Mouse (Mus musculus) hindbrain, embryonic 16.5 days (tissue): ENCODE data around the gene Pld4. TPM values are rescaled to one million over a fixed set of nuclear protein-coding genes. Genes with fewer than 3 reads are reported as not detected.

Source experiments
- ATAC-seq: fragments of 200-750 bp; cut with Nextera tagmentation; 2 replicates; pipeline ENCODE4 v1.8.0; 2017; ENCODE audit warnings: moderate TSS enrichment, moderate library complexity
- H3K27ac ChIP-seq: fragments of 300-500 bp; sonication (generic); 2 replicates; pipeline ENCODE4 v1.5.1; 2014; ENCODE audit warnings: low read depth, mild to moderate bottlenecking, control low read depth, low read length, moderate library complexity
- H3K27me3 ChIP-seq: fragments of 300-500 bp; sonication (generic); replicated peaks from 2 replicates; pipeline ENCODE4 v1.6.1; 2014; ENCODE audit warnings: low read length; ENCODE audit not compliant: control insufficient read depth, insufficient read depth
- H3K36me3 ChIP-seq: fragments of 300-500 bp; sonication (generic); 2 replicates; pipeline ENCODE4 v1.6.1; 2014; ENCODE audit warnings: mild to moderate bottlenecking, low read length, moderate library complexity, mixed read lengths; ENCODE audit not compliant: control insufficient read depth, insufficient read depth
- H3K4me1 ChIP-seq: fragments of 300-500 bp; sonication (generic); 2 replicates; pipeline ENCODE4 v1.6.1; 2014; ENCODE audit warnings: low read depth, low read length; ENCODE audit not compliant: control insufficient read depth, insufficient read depth
- H3K4me2 ChIP-seq: fragments of 300-500 bp; sonication (generic); 2 replicates; pipeline ENCODE4 v1.6.1; 2014; ENCODE audit warnings: mild to moderate bottlenecking, low read length, control low read depth, moderate library complexity
- H3K4me3 ChIP-seq: fragments of 300-500 bp; sonication (generic); 2 replicates; pipeline ENCODE4 v1.5.1; 2014; ENCODE audit warnings: mild to moderate bottlenecking, low read length, control low read depth, moderate library complexity
- H3K9ac ChIP-seq: fragments of 300-500 bp; sonication (generic); 2 replicates; pipeline ENCODE4 v1.6.1; 2014; ENCODE audit warnings: low read depth, mild to moderate bottlenecking, control low read depth, low read length, moderate library complexity
- H3K9me3 ChIP-seq: fragments of 300-500 bp; sonication (generic); 2 replicates; pipeline ENCODE4 v1.6.1; 2014; ENCODE audit warnings: mild to moderate bottlenecking, low read length, moderate library complexity; ENCODE audit not compliant: control insufficient read depth
- WGBS: fragments of 180-500 bp; shearing (Covaris S2); extraction: QIAGEN DNeasy Blood & Tissue Kit; methylation state at CpG from one replicate; pipeline ENCODE4 v1.1.7; 2014; 5-methylcytosine and 5-hydroxymethylcytosine counted together
- polyA plus RNA-seq: library from polyadenylated mRNA; unstranded; fragments of >200 nt; fragmentation: Nextera tagmentation; extraction: Ambion mirVana; gene quantifications from 2 replicates; pipeline ENCODE4 v1.2.1, GENCODE M21; 2015

The Pld4 gene
- polyA plus RNA-seq, 1 experiment from 2014 or later, result 5.6 TPM

DNA sequence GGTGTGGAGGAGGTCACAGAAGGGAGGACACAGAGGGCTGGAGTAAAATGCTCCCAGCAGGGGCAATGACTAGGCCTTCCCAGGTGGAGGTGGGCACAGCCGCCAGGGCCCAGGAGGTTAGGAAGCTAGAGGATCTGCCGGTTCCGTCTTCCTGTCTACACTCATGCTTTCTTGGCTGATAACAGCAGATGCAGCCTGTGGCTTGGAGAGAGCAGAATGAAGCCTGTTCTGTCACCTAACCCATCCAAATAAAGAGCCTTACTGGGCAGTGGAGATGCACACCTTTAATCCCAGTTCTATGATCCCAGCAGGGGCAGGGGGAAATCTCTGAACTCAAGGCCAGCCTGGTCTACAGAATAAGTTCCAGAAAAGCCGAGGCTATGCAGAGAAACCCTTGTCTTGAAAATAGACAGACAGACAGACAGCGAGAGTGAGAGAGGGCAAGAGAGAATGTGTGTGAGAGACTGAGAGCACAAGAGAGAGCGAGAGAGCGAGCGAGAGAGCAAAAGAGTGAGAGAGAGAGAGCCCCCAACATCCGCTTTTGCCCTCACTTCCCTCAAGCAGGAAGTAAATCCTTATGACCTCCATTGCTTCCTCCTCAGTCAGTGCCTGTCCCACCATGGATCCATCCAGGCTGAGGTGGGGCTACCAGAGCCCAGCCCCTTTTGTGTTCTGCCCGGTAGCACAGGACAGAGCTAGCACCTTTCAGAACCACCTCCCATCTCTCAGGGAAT, 38.9 kb downstream of the Pld4 start:
- Histone ChIP-seq H3K9me3 (no peaks in the 10 kb centered on the region), H3K4me1 (peaks cover 19% of the 10 kb centered on the region), H3K36me3 (no peaks in the 10 kb centered on the region), H3K4me3 (no peak overlapping the region), H3K9ac (no peak overlapping the region), H3K27ac (no peak overlapping the region), H3K27me3 (peaks cover 6% of the 10 kb centered on the region), H3K4me2 (no peak overlapping the region)
- WGBS, result 83% methylated on average over 10 of the region's 10 CpGs
- no peak for ATAC-seq

DNA sequence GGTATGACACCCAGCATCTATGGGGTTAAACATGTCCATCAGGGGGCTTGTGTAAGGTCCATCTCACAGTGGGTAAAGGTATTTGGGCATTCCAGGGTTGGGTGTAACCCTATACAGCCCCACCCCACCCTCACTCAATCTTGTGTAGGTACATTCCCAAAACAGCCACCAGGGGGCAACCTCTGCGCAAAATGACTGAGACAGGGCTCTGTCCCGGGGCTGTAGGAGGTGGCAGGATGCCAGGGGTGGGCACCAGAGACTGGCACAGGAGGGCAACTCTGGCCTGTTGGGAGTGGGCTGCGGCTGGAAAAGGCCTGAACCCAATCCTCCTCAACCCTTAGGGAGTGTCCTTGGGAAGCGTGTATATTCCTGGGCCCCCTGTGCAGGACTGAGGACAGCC, 40.0 kb downstream of the Pld4 start:
- 8% methylated on average over 4 of the region's 4 CpGs for WGBS
- Histone ChIP-seq H3K27me3 (peaks cover 6% of the 10 kb centered on the region), H3K9ac (no peak overlapping the region), H3K36me3 (no peaks in the 10 kb centered on the region), H3K4me3 (no peak overlapping the region), H3K27ac (no peak overlapping the region), H3K9me3 (no peaks in the 10 kb centered on the region), H3K4me1 (peaks cover 19% of the 10 kb centered on the region), H3K4me2 (no peak overlapping the region)
- ATAC-seq, result no peak

DNA sequence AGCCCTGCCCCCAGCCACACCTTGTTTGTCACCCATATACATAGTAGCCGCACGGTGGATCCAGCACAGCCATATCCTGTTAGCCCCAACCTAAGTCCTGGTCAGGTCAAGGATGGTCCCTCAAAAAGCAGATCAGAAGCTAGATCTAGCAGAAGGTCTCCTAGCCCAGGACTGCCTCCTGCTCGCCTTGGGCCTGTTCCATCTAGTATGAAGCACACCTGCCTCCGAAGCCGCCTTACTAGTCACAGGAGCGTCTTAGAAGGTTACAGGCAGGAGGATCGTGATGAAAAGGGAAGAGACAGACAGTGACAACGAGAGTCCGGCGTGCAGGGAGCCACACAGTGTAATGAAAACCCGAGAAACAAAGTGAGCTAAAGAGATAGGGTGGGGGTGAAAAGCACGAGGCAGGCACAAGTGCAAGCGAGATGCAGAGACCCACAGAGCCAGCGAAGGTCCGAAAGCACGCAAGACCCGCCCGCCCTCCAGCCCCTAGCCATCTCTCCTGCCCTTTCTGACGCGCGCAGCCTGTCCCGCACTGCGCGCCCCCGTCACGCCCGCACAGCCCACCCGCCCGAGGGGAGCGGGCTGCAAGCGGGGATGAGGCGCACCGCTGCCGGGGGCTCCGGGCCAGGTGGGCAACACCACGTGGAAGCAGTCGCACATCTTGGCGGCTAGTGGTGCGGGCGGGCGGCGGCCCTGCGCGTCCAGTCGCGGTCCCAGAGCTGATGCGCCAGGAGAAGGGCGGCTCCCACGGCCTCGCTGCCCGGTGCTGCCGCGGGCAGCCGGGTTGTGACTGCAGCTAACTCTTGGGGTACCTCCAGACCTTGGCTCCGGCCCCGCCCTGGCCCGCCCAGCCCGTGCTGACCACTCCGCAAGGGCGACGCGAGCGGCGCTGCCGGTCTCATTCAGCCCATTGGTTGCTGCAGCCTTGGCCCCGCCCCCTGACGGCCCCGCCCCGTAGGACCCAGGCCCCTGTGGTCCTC, 41.7 kb downstream of the Pld4 start, which contains the start of gene Ahnak2:
Gene Ahnak2, minus strand, starts transcription at position 794 of the 983 bp plus-strand sequence.
- ATAC-seq, result peak; percentile 45
- no peaks in the 10 kb centered on the region for H3K36me3 ChIP-seq
- WGBS, result 5% methylated on average over 43 of the region's 69 CpGs

DNA sequence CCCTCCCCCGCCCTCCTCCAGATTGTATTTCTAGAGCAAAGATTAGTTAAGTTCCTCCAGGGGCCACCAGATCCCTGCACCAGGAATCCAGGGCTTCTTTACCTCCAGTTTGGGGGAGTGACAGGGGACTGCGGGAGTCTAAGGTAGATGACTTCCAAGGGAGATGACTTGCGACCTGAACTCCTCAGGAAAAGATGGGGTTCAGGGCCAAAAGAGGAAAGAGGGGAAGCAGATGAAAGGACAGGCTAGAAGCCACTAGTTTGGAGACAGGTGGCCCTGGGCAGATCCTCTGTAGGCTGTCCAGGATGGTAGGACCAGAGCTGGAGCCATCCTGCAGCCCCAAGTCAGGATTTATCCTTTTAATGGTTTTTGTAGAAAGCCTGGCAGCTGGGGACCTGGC, 42.5 kb downstream of the Pld4 start:
- Histone ChIP-seq H3K27ac (no peak overlapping the region), H3K4me3 (peak overlapping the region; percentile 64), H3K9me3 (no peaks in the 10 kb centered on the region), H3K27me3 (peaks cover 6% of the 10 kb centered on the region), H3K4me1 (peaks cover 15% of the 10 kb centered on the region), H3K9ac (no peak overlapping the region), H3K4me2 (peak overlapping the region; percentile 99), H3K36me3 (no peaks in the 10 kb centered on the region)
- 25% methylated on average over 3 of the region's 3 CpGs for WGBS
- ATAC-seq, result no peak

More for the DNA sequence above, 41.7 kb downstream of the Pld4 start, which contains the start of gene Ahnak2:
- peaks cover 6% of the 10 kb centered on the region for H3K27me3 ChIP-seq
- H3K27ac ChIP-seq, result no peak within 1 kb of the TSS
- peak within 1 kb of the TSS; percentile 99 for H3K4me2 ChIP-seq
- peaks cover 19% of the 10 kb centered on the region for H3K4me1 ChIP-seq
- peak within 1 kb of the TSS; percentile 64 for H3K4me3 ChIP-seq
- H3K9ac ChIP-seq, result peak within 1 kb of the TSS; percentile 81
- H3K9me3 ChIP-seq, result no peaks in the 10 kb centered on the region

DNA sequence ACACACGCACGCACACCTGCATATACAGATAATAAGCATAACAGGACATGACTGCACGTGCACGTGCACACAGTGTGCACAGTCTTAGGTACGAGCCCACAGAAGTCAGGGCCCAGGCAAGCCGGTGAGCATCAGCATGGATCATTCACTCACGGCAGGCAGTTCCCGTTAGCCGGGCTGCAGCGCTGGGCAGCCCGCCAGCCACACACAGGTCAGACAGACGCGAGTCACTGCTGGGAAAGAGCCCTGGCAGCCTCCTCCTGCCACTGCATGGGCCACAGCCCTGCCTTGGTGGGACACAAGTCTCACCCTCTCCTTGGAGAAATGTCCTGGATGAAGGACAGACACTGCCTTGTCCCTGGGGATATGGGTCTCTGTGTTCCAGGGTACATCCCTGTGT, 43.6 kb downstream of the Pld4 start:
- Histone ChIP-seq H3K4me1 (peaks cover 14% of the 10 kb centered on the region), H3K9ac (no peak overlapping the region), H3K27me3 (peaks cover 6% of the 10 kb centered on the region), H3K4me2 (no peak overlapping the region), H3K27ac (no peak overlapping the region), H3K4me3 (no peak overlapping the region), H3K36me3 (no peaks in the 10 kb centered on the region), H3K9me3 (no peaks in the 10 kb centered on the region)
- WGBS, result 33% methylated on average over 13 of the region's 13 CpGs
- no peak for ATAC-seq

DNA sequence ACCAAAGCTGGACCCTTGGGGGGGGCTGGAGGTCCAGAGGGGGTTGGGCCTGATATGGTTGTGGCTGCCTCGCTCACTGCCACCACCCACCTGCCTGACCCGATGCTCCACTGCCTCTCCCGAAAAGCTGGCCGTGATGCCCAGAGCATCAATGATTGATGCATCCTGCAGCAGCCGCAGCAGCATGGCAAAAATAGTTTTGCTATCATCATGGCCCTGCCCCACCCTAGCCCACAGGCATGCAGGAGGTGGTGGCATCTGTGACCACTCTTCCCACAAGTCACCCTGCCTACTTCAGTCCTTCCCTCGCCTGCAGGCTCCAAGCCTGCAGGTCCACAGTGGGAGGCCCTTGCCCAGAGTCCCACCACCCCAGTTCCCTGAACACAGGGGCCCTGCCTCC, 45.6 kb downstream of the Pld4 start:
- peaks cover 26% of the 10 kb centered on the region for H3K4me1 ChIP-seq
- no peak overlapping the region for H3K4me2 ChIP-seq
- no peak overlapping the region for H3K4me3 ChIP-seq
- H3K27ac ChIP-seq, result no peak overlapping the region
- peaks cover 6% of the 10 kb centered on the region for H3K27me3 ChIP-seq
- H3K9ac ChIP-seq, result no peak overlapping the region
- H3K9me3 ChIP-seq, result no peaks in the 10 kb centered on the region
- H3K36me3 ChIP-seq, result no peaks in the 10 kb centered on the region
- no peak for ATAC-seq
- WGBS, result 89% methylated on average over 6 of the region's 6 CpGs

DNA sequence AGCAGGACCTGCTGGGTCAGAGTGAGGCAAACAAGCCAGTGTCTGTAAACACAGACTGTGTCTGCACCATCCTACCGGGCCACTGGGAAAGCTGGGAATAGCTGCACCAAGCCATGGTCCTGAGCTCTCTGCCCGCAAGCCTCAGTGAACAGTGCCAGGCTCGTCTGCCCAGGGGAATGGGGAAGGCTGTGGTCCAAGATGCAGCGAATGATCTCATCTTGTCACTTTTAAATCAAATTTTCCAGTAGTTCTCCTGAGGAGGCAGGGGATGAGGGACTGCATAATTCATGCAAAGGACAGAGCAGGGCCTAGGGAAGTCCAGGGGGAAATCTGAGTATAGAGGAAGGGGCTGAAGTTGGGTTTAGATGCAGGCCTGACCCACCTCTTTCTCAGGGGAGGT, 47.3 kb downstream of the Pld4 start:
- H3K36me3 ChIP-seq, result no peaks in the 10 kb centered on the region; the same call in 1 of the 2 replicates
- H3K4me3 ChIP-seq, result no peak overlapping the region
- peaks cover 17% of the 10 kb centered on the region for H3K4me1 ChIP-seq
- no peaks in the 10 kb centered on the region for H3K27me3 ChIP-seq
- H3K4me2 ChIP-seq, result no peak overlapping the region; the same call in 1 of the 2 replicates
- H3K9me3 ChIP-seq, result no peaks in the 10 kb centered on the region
- no peak overlapping the region for H3K27ac ChIP-seq
- no peak overlapping the region for H3K9ac ChIP-seq
- no peak; the same call in 1 of the 2 replicates for ATAC-seq
- WGBS, result 73% methylated on average over 4 of the region's 4 CpGs

DNA sequence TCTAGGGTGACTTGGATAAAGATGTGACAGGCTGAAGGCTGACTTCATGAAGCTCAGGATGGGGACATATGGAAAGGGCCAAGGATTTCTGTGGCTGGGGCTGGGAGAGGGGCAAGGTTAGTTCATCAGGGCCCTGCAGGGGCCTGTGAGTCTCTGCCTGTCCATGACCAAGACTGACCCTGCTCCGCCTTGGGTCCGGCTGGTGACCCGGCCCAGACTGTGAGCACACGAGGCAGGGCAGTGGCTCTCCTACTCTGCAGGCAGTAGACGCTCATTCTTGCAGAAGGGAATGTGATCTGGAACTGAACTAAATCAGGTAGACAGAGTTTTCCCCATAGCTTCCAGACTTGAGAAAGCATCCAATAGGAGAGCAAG, 47.7 kb downstream of the Pld4 start:
- Histone ChIP-seq H3K4me1 (peaks cover 17% of the 10 kb centered on the region), H3K4me2 (peak overlapping the region; percentile 88), H3K4me3 (peak overlapping the region; percentile 56), H3K27me3 (no peaks in the 10 kb centered on the region), H3K36me3 (no peaks in the 10 kb centered on the region; the same call in 1 of the 2 replicates), H3K27ac (peak overlapping the region; percentile 83), H3K9me3 (no peaks in the 10 kb centered on the region), H3K9ac (peak overlapping the region; percentile 62)
- WGBS, result 59% methylated on average over 5 of the region's 5 CpGs
- peak; percentile 38 for ATAC-seq
